Mouse (Mus musculus): ENCODE results near the gene 4921501E09Rik. TPM values are rescaled to one million over a fixed set of nuclear protein-coding genes. Genes with fewer than 3 reads are reported as not detected.
"Not testable (repeated sequence)": the region's sequence is repeated elsewhere in the genome, so short reads cannot be mapped to it uniquely, and the experiment has no call there.

4921501E09Rik gene
- not detected for total RNA-seq (2021)
- long read RNA-seq, result 0 reads

- no peak for DNase-seq (ENCODE audit: low spot score in 2 of 2)
These were observed at the start of gene 4921501E09Rik for GRCm38 (mm10) chr17:33067958-33068357. Gene 4921501E09Rik, minus strand, starts transcription at chr17:33068058.

- no peak for DNase-seq (ENCODE audit: low spot score in 2 of 2)
These were observed 29.5 kb upstream of the 4921501E09Rik start for GRCm38 (mm10) chr17:33097396-33097795.

GRCm38 (mm10) chr17:33092391-33093193, 24.7 kb upstream of the 4921501E09Rik start:
- peak; percentile 72 to 89 for DNase-seq (ENCODE audit: low spot score in 2 of 2)

- no peak for DNase-seq (ENCODE audit: low spot score in 2 of 2)
These were observed 23.8 kb upstream of the 4921501E09Rik start for GRCm38 (mm10) chr17:33091630-33092029.

- DNase-seq (ENCODE audit: low spot score in 2 of 2), result peak; percentile 89 to 96
These were observed 21.5 kb upstream of the 4921501E09Rik start, which contains the start of gene Zfp563 for GRCm38 (mm10) chr17:33089220-33089949. Gene Zfp563, plus strand, starts transcription at chr17:33089310.

- DNase-seq (ENCODE audit: low spot score in 2 of 2), result no peak
These were observed 4.9 kb downstream of the 4921501E09Rik start for GRCm38 (mm10) chr17:33063001-33063400.

GRCm38 (mm10) chr17:33058791-33059190, 9.1 kb downstream of the 4921501E09Rik start:
- DNase-seq (ENCODE audit: low spot score in 2 of 2), result peak in 1 of 2 experiments; percentile 35

GRCm38 (mm10) chr17:33032900-33033891, 34.7 kb downstream of the 4921501E09Rik start, which contains the start of gene Zfp763:
Gene Zfp763, minus strand, starts transcription at chr17:33033402.
- peak; percentile 80 to 92 for DNase-seq (ENCODE audit: low spot score in 2 of 2)

- DNase-seq (ENCODE audit: low spot score in 2 of 2), result peak in 1 of 2 experiments; percentile 2
These were observed 35.5 kb downstream of the 4921501E09Rik start for GRCm38 (mm10) chr17:33032376-33032775.

- not testable (repeated sequence) for DNase-seq (ENCODE audit: low spot score in 2 of 2)
These were observed 47.4 kb downstream of the 4921501E09Rik start for GRCm38 (mm10) chr17:33020434-33020833.

Other genes starting within 250 kb of the 4921501E09Rik start
- gene Zfp799, start 237.8 kb downstream of the 4921501E09Rik start, total RNA-seq (2021), result 10 to 100 TPM; 26.6 to 30.7 TPM
- gene Zfp870, start 176.4 kb downstream of the 4921501E09Rik start, total RNA-seq (2021), result 10 to 100 TPM in 1 of 2 experiments, 1 to 10 TPM in 1; 9.9 to 11.1 TPM
- gene Cyp4f14, start 150.7 kb downstream of the 4921501E09Rik start, total RNA-seq (2021), result 1 to 10 TPM; 4.3 to 5.5 TPM
- 10 to 100 TPM; 20.9 to 23.1 TPM for gene Cyp4f13, start 120.7 kb downstream of the 4921501E09Rik start, total RNA-seq (2021)
- gene Zfp472, start 102.2 kb downstream of the 4921501E09Rik start, total RNA-seq (2021), result 1 to 10 TPM; 5.1 to 6.2 TPM
- gene Zfp952, start 74.9 kb downstream of the 4921501E09Rik start, total RNA-seq (2021), result 10 to 100 TPM; 17.0 to 19.3 TPM
- 10 to 100 TPM; 16.3 to 23.5 TPM for gene Zfp763, start 34.7 kb downstream of the 4921501E09Rik start, total RNA-seq (2021)
- gene Zfp563, start 21.3 kb upstream of the 4921501E09Rik start, total RNA-seq (2021), result 10 to 100 TPM; 21.7 TPM
- 1 to 10 TPM; 3.6 to 3.7 TPM for gene Morc2b, start 71.6 kb upstream of the 4921501E09Rik start, total RNA-seq (2021)
- gene Olfr55, start 100.4 kb upstream of the 4921501E09Rik start, total RNA-seq (2021), result not detected
- gene Olfr239, start 123.2 kb upstream of the 4921501E09Rik start, total RNA-seq (2021), result not detected
- 1 to 10 TPM in 1 of 2 experiments, under 1 TPM in 1; 0.79 to 1.3 TPM for gene Olfr1564, start 153.6 kb upstream of the 4921501E09Rik start, total RNA-seq (2021)
- gene Zfp955a, start 187.1 kb upstream of the 4921501E09Rik start, total RNA-seq (2021), result 10 to 100 TPM; 12.3 to 12.4 TPM
- gene Olfr63, start 196.6 kb upstream of the 4921501E09Rik start, total RNA-seq (2021), result under 1 TPM in 1 of 2 experiments, not detected in 1; 0.05 TPM
- 10 to 100 TPM; 29.1 to 31.9 TPM for gene Zfp955b, start 221.5 kb upstream of the 4921501E09Rik start, total RNA-seq (2021)